Mouse (Mus musculus) stomach, postnatal 0 days (tissue): ENCODE data around the gene Stard10. TPM values are rescaled to one million over a fixed set of nuclear protein-coding genes. Genes with fewer than 3 reads are reported as not detected.

Source experiments
- ATAC-seq: fragments of 200-750 bp; cut with Nextera tagmentation; 2 replicates; pipeline ENCODE4 v1.8.0; 2017; ENCODE audit not compliant: low FRiP score, low TSS enrichment
- DNase-seq: peaks from one replicate; pipeline ENCODE4 v3.0.0-alpha.2; 2016; ENCODE audit warnings: low spot score
- H3K27ac ChIP-seq: fragments of 300-500 bp; sonication (generic); replicated peaks from 2 replicates; pipeline ENCODE4 v1.5.1; 2014; ENCODE audit warnings: mild to moderate bottlenecking, control low read depth
- H3K27me3 ChIP-seq: fragments of 300-500 bp; sonication (generic); 2 replicates; pipeline ENCODE4 v1.6.1; 2014; ENCODE audit warnings: low read length; ENCODE audit not compliant: control insufficient read depth, insufficient read depth
- H3K36me3 ChIP-seq: fragments of 300-500 bp; sonication (generic); 2 replicates; pipeline ENCODE4 v1.6.1; 2014; ENCODE audit warnings: low read length, mixed read lengths; ENCODE audit not compliant: control insufficient read depth, insufficient read depth
- H3K4me1 ChIP-seq: fragments of 300-500 bp; sonication (generic); replicated peaks from 2 replicates; pipeline ENCODE4 v1.6.1; 2014; ENCODE audit warnings: antibody characterized with exemption; ENCODE audit not compliant: control insufficient read depth, insufficient read depth
- H3K4me2 ChIP-seq: fragments of 300-500 bp; sonication (generic); replicated peaks from 2 replicates; pipeline ENCODE4 v1.6.1; 2014; ENCODE audit warnings: low read depth, mild to moderate bottlenecking, control low read depth, moderate library complexity
- H3K4me3 ChIP-seq: fragments of 300-500 bp; sonication (generic); 2 replicates; pipeline ENCODE4 v1.5.1; 2014; ENCODE audit warnings: low read depth, low read length, control low read depth
- H3K9ac ChIP-seq: fragments of 300-500 bp; sonication (generic); 2 replicates; pipeline ENCODE4 v1.6.1; 2014; ENCODE audit warnings: mild to moderate bottlenecking, low read length, control low read depth, mixed read lengths
- H3K9me3 ChIP-seq: fragments of 300-500 bp; sonication (generic); 2 replicates; pipeline ENCODE4 v1.6.1; 2016; ENCODE audit warnings: low read length; ENCODE audit not compliant: control insufficient read depth
- CTCF ChIP-seq: IDR thresholded peaks from 2 replicates; pipeline ENCODE4 v1.5.1; 2016; ENCODE audit warnings: antibody characterized with exemption, low read depth, mild to moderate bottlenecking, moderate library complexity
- EP300 ChIP-seq: optimal IDR thresholded peaks from 2 replicates; pipeline ENCODE3; 2016; ENCODE audit warnings: antibody characterized with exemption
- WGBS: fragments of 180-500 bp; shearing (Covaris S2); extraction: QIAGEN DNeasy Blood & Tissue Kit; methylation state at CpG from one replicate; pipeline ENCODE4 v1.1.7; 2014; 5-methylcytosine and 5-hydroxymethylcytosine counted together
- polyA plus RNA-seq: library from polyadenylated mRNA; unstranded; fragments of >200 nt; fragmentation: Nextera tagmentation; extraction: Ambion mirVana; gene quantifications from 2 replicates; pipeline ENCODE4 v1.2.1, GENCODE M21; 2015

Stard10 gene
- polyA plus RNA-seq, 1 experiment from 2014 or later, result 132 TPM

DNA sequence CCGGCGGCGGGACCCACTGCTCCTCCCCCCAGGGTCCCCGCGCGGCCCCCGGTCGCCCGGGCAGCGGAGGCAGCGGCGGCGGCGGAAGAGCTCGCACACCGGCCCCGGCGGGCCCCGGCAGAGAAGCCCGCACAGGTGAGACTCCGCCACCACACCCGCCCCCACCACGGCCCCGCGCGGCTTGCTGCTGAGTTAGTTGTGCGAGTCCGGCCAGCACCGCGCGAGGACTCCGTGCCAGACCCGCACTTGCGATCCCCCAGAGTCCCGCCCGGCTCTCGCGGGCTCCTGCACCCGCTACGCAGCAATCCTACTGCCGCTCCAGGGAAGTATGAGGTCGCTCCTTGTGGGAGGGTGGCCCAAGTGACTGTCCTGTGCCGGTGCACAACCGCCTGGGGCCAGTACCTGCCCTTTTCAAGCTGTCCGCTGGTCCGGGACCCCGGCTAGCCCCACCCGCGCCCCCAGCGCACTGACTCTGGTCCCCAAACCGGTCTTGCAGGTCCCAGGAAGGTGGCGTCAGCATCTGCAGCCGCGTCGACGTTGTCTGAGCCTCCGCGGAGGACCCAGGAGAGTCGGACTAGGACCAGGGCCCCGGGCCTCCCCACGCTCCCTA, 4.4 kb downstream of the Stard10 start:
- WGBS, result 2% methylated on average over 35 of the region's 61 CpGs
- DNase-seq, result peak; percentile 86
- TF ChIP-seq CTCF (no peak; the same call in 1 of the 2 replicates), EP300 (no peak)

DNA sequence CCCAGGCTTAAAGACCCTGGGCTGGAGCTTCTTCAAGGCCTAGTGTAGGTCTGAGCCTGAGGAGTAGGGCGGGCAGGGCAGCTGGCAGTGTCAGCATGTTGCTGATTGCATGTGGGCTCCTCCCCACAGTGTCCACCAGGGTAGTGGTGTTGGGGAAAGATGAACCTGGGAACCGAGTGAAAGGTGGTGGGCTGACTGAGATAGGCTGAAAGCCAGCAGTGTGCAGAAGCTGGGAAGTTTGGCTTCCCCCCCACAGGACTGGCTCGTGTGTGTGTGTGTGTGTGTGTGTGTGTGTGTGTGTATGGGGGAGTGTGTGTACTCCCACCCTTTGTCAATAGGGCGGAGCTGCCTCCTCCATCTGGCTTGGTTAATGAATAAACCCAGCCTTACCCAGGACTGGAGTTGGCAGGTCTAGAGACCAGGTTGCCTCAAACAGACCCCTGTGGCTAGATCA, 6.3 kb downstream of the Stard10 start:
- TF ChIP-seq EP300 (no peak), CTCF (peak; percentile 38)
- DNase-seq (peak; percentile 90), ATAC-seq (peak; percentile 79)
- WGBS, result 44% methylated on average over 4 of the region's 4 CpGs
- H3K4me3 ChIP-seq, result peak overlapping the region; percentile 78
- H3K9me3 ChIP-seq, result no peaks in the 10 kb centered on the region
- peaks cover 2% of the 10 kb centered on the region; the same call in 1 of the 2 replicates for H3K4me1 ChIP-seq
- H3K27me3 ChIP-seq, result no peaks in the 10 kb centered on the region
- 0 out of 2 replicates have a peak, but pooled peaks cover 3% of the 10 kb centered on the region for H3K36me3 ChIP-seq
- peak overlapping the region; percentile 90 for H3K4me2 ChIP-seq
- peak overlapping the region; percentile 93 for H3K27ac ChIP-seq
- peak overlapping the region; percentile 82; the same call in 1 of the 2 replicates for H3K9ac ChIP-seq

More for the DNA sequence above, 4.4 kb downstream of the Stard10 start:
- Histone ChIP-seq H3K9ac (peak overlapping the region; percentile 82), H3K4me1 (peaks cover 2% of the 10 kb centered on the region; the same call in 1 of the 2 replicates), H3K36me3 (no peaks in the 10 kb centered on the region), H3K4me2 (peak overlapping the region; percentile 90), H3K27ac (peak overlapping the region; percentile 93), H3K27me3 (no peaks in the 10 kb centered on the region), H3K9me3 (no peaks in the 10 kb centered on the region), H3K4me3 (peak overlapping the region; percentile 78)
- ATAC-seq, result peak; percentile 47

DNA sequence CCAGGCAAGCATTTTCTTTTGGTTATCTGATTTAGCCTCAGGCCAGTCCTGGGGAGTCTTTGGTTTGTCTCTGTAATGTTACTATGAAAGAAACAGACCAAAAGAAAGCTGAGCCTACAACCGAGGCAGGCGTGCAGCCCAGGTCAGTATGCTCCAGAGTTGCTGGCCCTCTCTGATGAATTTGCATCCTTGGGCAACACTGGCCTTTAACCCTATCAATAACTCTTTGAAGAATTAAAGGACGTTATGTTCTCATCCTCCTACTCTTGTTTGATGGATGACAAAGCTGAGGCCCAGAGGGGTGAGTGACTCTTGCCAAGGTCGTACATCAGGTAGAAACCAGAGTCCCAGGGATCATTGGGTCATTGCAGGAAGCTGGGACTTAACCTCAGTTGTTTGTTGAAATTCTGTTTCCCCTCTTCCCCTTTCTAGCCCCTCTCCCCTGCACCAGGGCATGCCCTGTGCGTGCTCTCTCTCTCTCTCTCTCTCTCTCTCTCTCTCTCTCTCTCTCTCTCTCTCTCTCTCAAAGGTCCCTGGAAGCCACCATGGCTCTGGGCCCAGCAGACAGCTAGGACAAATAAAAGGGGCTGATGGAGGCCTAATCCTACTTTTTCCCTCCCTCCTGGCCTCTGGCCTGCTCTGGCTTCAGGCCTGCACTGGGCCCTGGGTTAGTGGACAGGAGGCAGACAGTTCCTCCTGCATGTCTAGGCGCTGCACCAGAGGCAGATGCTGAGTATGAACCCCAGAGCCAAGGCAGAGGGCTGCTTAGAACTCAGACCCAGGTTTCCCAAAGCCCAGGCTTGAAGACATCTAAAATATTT, 7.5 kb downstream of the Stard10 start:
- no peak for TF ChIP-seq CTCF
- TF ChIP-seq EP300, result no peak
- H3K27me3 ChIP-seq, result no peaks in the 10 kb centered on the region
- no peaks in the 10 kb centered on the region for H3K9me3 ChIP-seq
- H3K4me1 ChIP-seq, result peaks cover 4% of the 10 kb centered on the region; the same call in 1 of the 2 replicates
- 40% methylated on average over 6 of the region's 6 CpGs for WGBS
- H3K36me3 ChIP-seq, result 0 out of 2 replicates have a peak, but pooled peaks cover 3% of the 10 kb centered on the region
- DNase-seq (no peak), ATAC-seq (no peak)
- H3K4me2 ChIP-seq, result peak overlapping the region; percentile 90; the same call in 1 of the 2 replicates
- no peak overlapping the region for H3K4me3 ChIP-seq
- 0 out of 2 replicates have a peak overlapping the region, but pooled peaks have one; percentile 13 for H3K27ac ChIP-seq
- no peak overlapping the region for H3K9ac ChIP-seq

DNA sequence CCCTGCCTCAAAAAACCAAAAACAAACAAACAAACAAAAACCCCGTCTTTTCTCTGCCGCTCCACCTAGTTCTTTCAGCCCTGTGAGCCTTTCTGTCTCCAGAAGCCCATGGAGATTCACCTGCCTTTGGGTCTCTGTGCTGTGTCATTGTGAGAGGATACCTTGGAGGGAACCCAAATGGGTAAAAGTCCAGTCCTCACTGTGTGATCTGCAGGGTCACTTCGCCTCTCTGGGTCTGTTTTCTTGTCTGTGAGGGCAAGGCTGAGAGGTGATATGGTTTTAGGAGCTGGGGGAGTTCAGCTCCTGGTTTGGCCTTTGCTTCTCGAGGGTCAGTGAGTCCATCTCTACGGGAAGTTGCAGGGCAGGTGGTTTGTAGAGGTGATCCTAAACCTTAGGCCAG, 9.1 kb downstream of the Stard10 start:
- Histone ChIP-seq H3K9ac (no peak overlapping the region), H3K4me2 (no peak overlapping the region), H3K27me3 (no peaks in the 10 kb centered on the region), H3K27ac (no peak overlapping the region), H3K9me3 (no peaks in the 10 kb centered on the region), H3K36me3 (0 out of 2 replicates have a peak, but pooled peaks cover 3% of the 10 kb centered on the region), H3K4me1 (peaks cover 6% of the 10 kb centered on the region; the same call in 1 of the 2 replicates), H3K4me3 (no peak overlapping the region)
- ATAC-seq (no peak), DNase-seq (no peak)
- TF ChIP-seq CTCF (no peak), EP300 (no peak)
- WGBS, result 76% methylated on average over 5 of the region's 5 CpGs

DNA sequence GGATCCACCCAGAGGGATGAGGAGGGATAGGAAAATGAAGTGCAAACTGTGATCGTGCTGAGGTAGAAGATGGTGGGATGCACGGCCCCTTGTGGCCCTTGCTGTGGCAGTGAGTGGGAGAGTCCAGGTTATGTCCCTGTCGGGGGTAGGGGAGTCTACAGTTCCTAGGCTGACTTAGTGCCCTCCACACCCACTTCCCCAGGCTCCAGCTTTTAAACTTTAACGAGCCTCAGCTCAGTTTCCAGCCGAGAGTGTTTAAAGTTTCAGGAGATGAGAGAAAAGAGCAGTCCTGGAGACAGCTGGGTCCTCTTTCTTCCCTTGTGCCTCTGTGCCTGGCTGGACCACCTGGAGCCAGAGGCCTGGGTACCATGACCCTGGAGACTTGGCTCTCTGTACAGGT, 10.4 kb downstream of the Stard10 start:
- Histone ChIP-seq H3K4me1 (peaks cover 6% of the 10 kb centered on the region; the same call in 1 of the 2 replicates), H3K27ac (no peak overlapping the region), H3K36me3 (0 out of 2 replicates have a peak, but pooled peaks cover 3% of the 10 kb centered on the region), H3K9ac (no peak overlapping the region), H3K9me3 (no peaks in the 10 kb centered on the region), H3K4me2 (no peak overlapping the region), H3K27me3 (no peaks in the 10 kb centered on the region), H3K4me3 (no peak overlapping the region)
- DNase-seq, result no peak
- WGBS, result 51% methylated on average over 5 of the region's 5 CpGs
- no peak for ATAC-seq
- TF ChIP-seq EP300, result no peak
- no peak for TF ChIP-seq CTCF
